Mouse (Mus musculus) MEL (cell line): Measurements from ENCODE around the gene Mta3. TPM values are rescaled to one million over a fixed set of nuclear protein-coding genes. Genes with fewer than 3 reads are reported as not detected.

ENCODE experiments used
- DNase-seq: peaks from one replicate; pipeline ENCODE4 v3.0.0; 2011; ENCODE audit warnings: low read depth, low spot score
- H3K27ac ChIP-seq: 2 replicates; pipeline ENCODE4 v1.5.1; 2012; ENCODE audit warnings: low read depth, mild to moderate bottlenecking, control low read depth, low read length, moderate library complexity; ENCODE audit not compliant: control insufficient read depth
- H3K27me3 ChIP-seq, 2 experiments: fragments of 150-350 bp in 1 of 2; sonication (generic) in 1 of 2; 2 replicates each; pipeline ENCODE4 v1.6.1; 2012; ENCODE audit warnings: low read length in 2 of 2, mild to moderate bottlenecking in 2 of 2, improper control_type of control experiment in 1 of 2, moderate library complexity in 1 of 2; ENCODE audit not compliant: insufficient read depth in 2 of 2, control insufficient read depth in 1 of 2
- H3K36me3 ChIP-seq, 2 experiments: 2 replicates each; pipeline ENCODE4 v1.6.1; 2012 to 2014; ENCODE audit warnings: low read length in 2 of 2, improper control_type of control experiment in 1 of 2, inconsistent platforms in 1 of 2, mild to moderate bottlenecking in 1 of 2; ENCODE audit not compliant: insufficient read depth in 2 of 2, control insufficient read depth in 1 of 2
- H3K4me1 ChIP-seq, 2 experiments: fragments of 150-350 bp in 1 of 2; sonication (generic) in 1 of 2; 2 replicates each; pipeline ENCODE4 v1.6.1; 2012; ENCODE audit warnings: low read length in 2 of 2, improper control_type of control experiment in 1 of 2, mild to moderate bottlenecking in 1 of 2; ENCODE audit not compliant: insufficient read depth in 2 of 2, control insufficient read depth in 1 of 2
- H3K4me3 ChIP-seq, 2 experiments: fragments of 150-350 bp in 1 of 2; sonication (generic) in 1 of 2; 2 replicates each; pipeline ENCODE4 v1.5.1; 2012; ENCODE audit warnings: low read depth in 2 of 2, low read length in 2 of 2, mild to moderate bottlenecking in 2 of 2, moderate library complexity in 2 of 2, control low read depth in 1 of 2, improper control_type of control experiment in 1 of 2; ENCODE audit not compliant: control insufficient read depth in 1 of 2, insufficient read depth in 1 of 2
- H3K79me2 ChIP-seq: 2 replicates; pipeline ENCODE4 v1.6.1; 2012; ENCODE audit warnings: mild to moderate bottlenecking, low read length, moderate library complexity; ENCODE audit not compliant: control insufficient read depth, poor library complexity, insufficient read depth
- H3K9ac ChIP-seq: 2 replicates; pipeline ENCODE4 v1.6.1; 2012; ENCODE audit warnings: low read depth, mild to moderate bottlenecking, control low read depth, low read length, moderate library complexity; ENCODE audit not compliant: control insufficient read depth, poor library complexity, severe bottlenecking
- H3K9me3 ChIP-seq: fragments of 150-350 bp; sonication (generic); replicated peaks from 2 replicates; pipeline ENCODE4 v1.6.1; 2012; ENCODE audit warnings: mild to moderate bottlenecking, low read length, improper control_type of control experiment, moderate library complexity; ENCODE audit not compliant: insufficient read depth
- BHLHE40 ChIP-seq: IDR thresholded peaks from 2 replicates; pipeline ENCODE4 v1.6.1; 2012; ENCODE audit warnings: low read depth, mild to moderate bottlenecking, inconsistent platforms, low read length, improper control_type of control experiment, borderline replicate concordance
- CHD1 ChIP-seq: IDR thresholded peaks from 2 replicates; pipeline ENCODE4 v1.6.1; 2012; ENCODE audit warnings: low read depth, mild to moderate bottlenecking, inconsistent platforms, low read length, improper control_type of control experiment
- CHD2 ChIP-seq: IDR thresholded peaks from 2 replicates; pipeline ENCODE4 v1.6.1; 2011; ENCODE audit warnings: low read length, improper control_type of control experiment
- CTCF ChIP-seq, 3 experiments: IDR thresholded peaks in 2 of 3; conservative IDR thresholded peaks in 1 of 3; 2 replicates each; pipeline ENCODE4 v1.5.1; 2011 to 2012; ENCODE audit warnings: low read length in 3 of 3, low read depth in 2 of 3, mild to moderate bottlenecking in 2 of 3, improper control_type of control experiment in 1 of 3, inconsistent platforms in 1 of 3, mixed read lengths in 1 of 3, moderate library complexity in 1 of 3; ENCODE audit not compliant: control insufficient read depth in 1 of 3, insufficient read depth in 1 of 3, poor library complexity in 1 of 3, severe bottlenecking in 1 of 3
- E2F4 ChIP-seq: IDR thresholded peaks from 2 replicates; pipeline ENCODE4 v1.6.1; 2011; ENCODE audit warnings: low read depth, low read length, improper control_type of control experiment, borderline replicate concordance
- ELF1 ChIP-seq: IDR thresholded peaks from 2 replicates; pipeline ENCODE4 v1.6.1; 2014; ENCODE audit warnings: low read depth, mild to moderate bottlenecking, inconsistent platforms, low read length, improper control_type of control experiment, moderate library complexity
- EP300 ChIP-seq, 2 experiments: IDR thresholded peaks; 2 replicates each; pipeline ENCODE4 v1.6.1; 2011; ENCODE audit warnings: improper control_type of control experiment in 2 of 2, low read length in 2 of 2, low read depth in 1 of 2, mild to moderate bottlenecking in 1 of 2
- GABPA ChIP-seq: IDR thresholded peaks from 2 replicates; pipeline ENCODE4 v1.6.1; 2012; ENCODE audit warnings: low read depth, mild to moderate bottlenecking, inconsistent platforms, low read length, improper control_type of control experiment, moderate library complexity
- GATA1 ChIP-seq: IDR thresholded peaks from 2 replicates; pipeline ENCODE4 v1.6.1; 2011; ENCODE audit warnings: low read depth, low read length, improper control_type of control experiment
- MAFK ChIP-seq: IDR thresholded peaks from 2 replicates; pipeline ENCODE4 v1.6.1; 2011; ENCODE audit warnings: low read depth, mild to moderate bottlenecking, low read length, improper control_type of control experiment, borderline replicate concordance
- MAX ChIP-seq: IDR thresholded peaks from 2 replicates; pipeline ENCODE4 v1.6.1; 2011; ENCODE audit warnings: low read length, improper control_type of control experiment
- MEF2A ChIP-seq: IDR thresholded peaks from 2 replicates; pipeline ENCODE4 v1.6.1; 2014; ENCODE audit warnings: low read depth, mild to moderate bottlenecking, inconsistent platforms, low read length, improper control_type of control experiment; ENCODE audit not compliant: poor library complexity, insufficient replicate concordance, severe bottlenecking; ENCODE audit errors: extremely low read depth
- MXI1 ChIP-seq: IDR thresholded peaks from 2 replicates; pipeline ENCODE4 v1.6.1; 2011; ENCODE audit warnings: mild to moderate bottlenecking, low read depth, low read length, improper control_type of control experiment
- MYB ChIP-seq: IDR thresholded peaks from 2 replicates; pipeline ENCODE4 v1.6.1; 2011; ENCODE audit warnings: mild to moderate bottlenecking, low read depth, low read length, improper control_type of control experiment
- NELFE ChIP-seq: IDR thresholded peaks from 2 replicates; pipeline ENCODE4 v1.6.1; 2011; ENCODE audit warnings: low read depth, low read length, improper control_type of control experiment
- NRF1 ChIP-seq: IDR thresholded peaks from 2 replicates; pipeline ENCODE4 v1.6.1; 2014; ENCODE audit warnings: low read depth, mild to moderate bottlenecking, inconsistent platforms, low read length, improper control_type of control experiment, moderate library complexity; ENCODE audit not compliant: poor library complexity, insufficient read depth, severe bottlenecking
- POLR2A ChIP-seq, 2 experiments: IDR thresholded peaks; 2 replicates each; pipeline ENCODE4 v1.6.1; 2011 to 2012; ENCODE audit warnings: low read length in 2 of 2, mild to moderate bottlenecking in 2 of 2, control low read depth in 1 of 2, improper control_type of control experiment in 1 of 2, low read depth in 1 of 2, moderate library complexity in 1 of 2; ENCODE audit not compliant: control insufficient read depth in 1 of 2, insufficient read depth in 1 of 2, poor library complexity in 1 of 2
- POLR2AphosphoS2 ChIP-seq: IDR thresholded peaks from 2 replicates; pipeline ENCODE4 v1.6.1; 2011; ENCODE audit warnings: low read length, improper control_type of control experiment
- RCOR1 ChIP-seq: IDR thresholded peaks from 2 replicates; pipeline ENCODE4 v1.6.1; 2012; ENCODE audit warnings: low read depth, mild to moderate bottlenecking, inconsistent platforms, low read length, improper control_type of control experiment
- SIN3A ChIP-seq: IDR thresholded peaks from 2 replicates; pipeline ENCODE4 v1.6.1; 2012; ENCODE audit warnings: low read length, improper control_type of control experiment, inconsistent platforms
- TAL1 ChIP-seq: IDR thresholded peaks from 2 replicates; pipeline ENCODE4 v1.6.1; 2012; ENCODE audit warnings: mild to moderate bottlenecking, inconsistent platforms, low read length, moderate library complexity, mixed read lengths
- TBP ChIP-seq: IDR thresholded peaks from 2 replicates; pipeline ENCODE4 v1.8.0; 2011; ENCODE audit warnings: low read depth, low read length, improper control_type of control experiment
- UBTF ChIP-seq: IDR thresholded peaks from 2 replicates; pipeline ENCODE4 v1.6.1; 2012; ENCODE audit warnings: low read depth, mild to moderate bottlenecking, inconsistent platforms, low read length, improper control_type of control experiment, moderate library complexity, borderline replicate concordance; ENCODE audit not compliant: insufficient read depth
- USF2 ChIP-seq, 2 experiments: IDR thresholded peaks; 2 replicates each; pipeline ENCODE4 v1.6.1; 2011 to 2012; ENCODE audit warnings: improper control_type of control experiment in 2 of 2, low read length in 2 of 2, borderline replicate concordance in 1 of 2, inconsistent platforms in 1 of 2, low read depth in 1 of 2, mild to moderate bottlenecking in 1 of 2; ENCODE audit not compliant: insufficient read depth in 1 of 2
- ZC3H11A ChIP-seq: IDR thresholded peaks from 2 replicates; pipeline ENCODE4 v1.6.1; 2012; ENCODE audit warnings: low read depth, mild to moderate bottlenecking, inconsistent platforms, low read length, improper control_type of control experiment
- ZKSCAN1 ChIP-seq: IDR thresholded peaks from 2 replicates; pipeline ENCODE4 v1.6.1; 2012; ENCODE audit warnings: low read depth, mild to moderate bottlenecking, inconsistent platforms, low read length, improper control_type of control experiment, moderate library complexity
- ZMIZ1 ChIP-seq: IDR thresholded peaks from 2 replicates; pipeline ENCODE4 v1.6.1; 2012; ENCODE audit warnings: low read depth, mild to moderate bottlenecking, inconsistent platforms, low read length, improper control_type of control experiment, moderate library complexity
- polyA plus RNA-seq, 2 experiments: library from polyadenylated mRNA; stranded (reverse) in 1 of 2; unstranded in 1 of 2; fragments of >175 nt in 1 of 2; fragments of >200 nt in 1 of 2; gene quantifications; 2 replicates each; pipeline versions ENCODE4 v1.2.1 to v1.2.4; 2012; ENCODE audit warnings: low replicate concordance in 2 of 2, low read depth in 1 of 2; ENCODE audit not compliant: insufficient read length in 2 of 2, insufficient read depth in 1 of 2, missing spikeins in 1 of 2
- total RNA-seq: library from RNA; depleted of rRNA; stranded (reverse); fragments of 300-350 nt; gene quantifications from 2 replicates; pipeline ENCODE4 v1.2.3, GENCODE M21; 2012

Mta3 gene
- total and polyA plus RNA-seq, 3 experiments: 28.8 to 58.2 TPM; not detected in 1

- Histone ChIP-seq H3K4me1 (no peaks in the 10 kb centered on the region), H3K36me3 (no peaks in the 10 kb centered on the region), H3K27me3 (no peaks in the 10 kb centered on the region), H3K4me3 (no peak overlapping the region), H3K9me3 (no peaks in the 10 kb centered on the region), H3K79me2 (no peaks in the 10 kb centered on the region), H3K27ac (no peak overlapping the region), H3K9ac (no peak overlapping the region)
- no peak for DNase-seq
- TF ChIP-seq RCOR1 (no peak), ZMIZ1 (no peak)
Observed at GRCm38 (mm10) chr17:83677370-83677769, 28.6 kb upstream of the Mta3 start.

- H3K9ac ChIP-seq: no peak overlapping the region
Observed at GRCm38 (mm10) chr17:83681977-83682376, 24.0 kb upstream of the Mta3 start.

GRCm38 (mm10) chr17:83684475-83684874 is 21.5 kb upstream of the Mta3 start:
- no peak for DNase-seq
- no peaks in the 10 kb centered on the region for H3K79me2 ChIP-seq
- H3K27me3 ChIP-seq: no peaks in the 10 kb centered on the region
- H3K4me3 ChIP-seq: no peak overlapping the region
- H3K27ac ChIP-seq: no peak overlapping the region
- H3K9ac ChIP-seq: no peak overlapping the region
- TF ChIP-seq ZKSCAN1 (no peak), TAL1 (no peak), UBTF (no peak), ZC3H11A (no peak), NRF1 (no peak), E2F4 (no peak), MAX (no peak), TBP (no peak), CHD2 (no peak), GATA1 (no peak), MEF2A (no peak), POLR2A (IDR thresholded peaks at IDR 0.05; ENCODE audit: control insufficient read depth in 1 of 2, insufficient read depth in 1 of 2, low read depth in 1 of 2, low read length in 2 of 2, poor library complexity in 1 of 2) (no peak), SIN3A (no peak), GABPA (no peak), CHD1 (no peak), MYB (no peak), MXI1 (no peak), ELF1 (no peak), EP300 (IDR thresholded peaks at IDR 0.05; ENCODE audit: low read depth in 1 of 2, low read length in 2 of 2) (no peak), USF2 (IDR thresholded peaks at IDR 0.05; ENCODE audit: borderline replicate concordance in 1 of 2, insufficient read depth in 1 of 2, low read depth in 1 of 2, low read length in 2 of 2) (no peak)
- peaks cover 0 to 12% of the 10 kb centered on the region in 2 experiments; a peak in 2 of 4 replicates for H3K36me3 ChIP-seq
- peaks cover 3 to 10% of the 10 kb centered on the region in 2 experiments; a peak in 3 of 4 replicates for H3K4me1 ChIP-seq
- H3K9me3 ChIP-seq: no peaks in the 10 kb centered on the region

More at GRCm38 (mm10) chr17:83681977-83682376, 24.0 kb upstream of the Mta3 start:
- H3K27ac ChIP-seq: no peak overlapping the region
- DNase-seq: no peak
- no peaks in the 10 kb centered on the region for H3K9me3 ChIP-seq
- H3K36me3 ChIP-seq: no peaks in the 10 kb centered on the region
- no peaks in the 10 kb centered on the region for H3K27me3 ChIP-seq
- H3K4me3 ChIP-seq: no peak overlapping the region
- H3K79me2 ChIP-seq: no peaks in the 10 kb centered on the region
- no peaks in the 10 kb centered on the region for H3K4me1 ChIP-seq
- TF ChIP-seq CHD1: no peak
- TF ChIP-seq GABPA: no peak
- no peak for TF ChIP-seq CTCF (IDR thresholded peaks at IDR 0.05 in 2 of 3, conservative IDR thresholded peaks at IDR 0.05 in 1 of 3; ENCODE audit: control insufficient read depth in 1 of 3, insufficient read depth in 1 of 3, low read depth in 2 of 3, low read length in 3 of 3, poor library complexity in 1 of 3, severe bottlenecking in 1 of 3)
- TF ChIP-seq NRF1: no peak
- no peak for TF ChIP-seq NELFE
- no peak for TF ChIP-seq BHLHE40
- no peak for TF ChIP-seq ZKSCAN1
- TF ChIP-seq MAFK: no peak
- TF ChIP-seq MEF2A: no peak
- TF ChIP-seq RCOR1: no peak
- no peak for TF ChIP-seq ZMIZ1
- no peak for TF ChIP-seq POLR2AphosphoS2
- TF ChIP-seq, all 39 proteins: peak for 0
